Mouse (Mus musculus): ENCODE data around the gene Ppfibp1.

- TF ChIP-seq SIN3A (IDR thresholded peaks at IDR 0.05; ENCODE audit: low read length): no peak
- no peak for TF ChIP-seq RAD21 (IDR thresholded peaks at IDR 0.05; ENCODE audit: low read depth, low read length)
Observed at GRCm38 (mm10) chr6:146855185-146855584, 33.1 kb upstream of the Ppfibp1 start.
